Mouse (Mus musculus) ovary, adult 2 months (tissue): ENCODE results near the gene Spata18. TPM values are rescaled to one million over a fixed set of nuclear protein-coding genes. Genes with fewer than 3 reads are reported as not detected.

Source experiments
- polyA plus RNA-seq: library from polyadenylated mRNA; depleted of rRNA; stranded (reverse); fragments of >200 nt; gene quantifications from 2 replicates; pipeline ENCODE4 v1.2.3, GENCODE M21; 2012; rRNA removed

The Spata18 gene
- polyA plus RNA-seq: 13.0 and 13.9 TPM in 2 replicates

GRCm38 (mm10) chr5:73651061-73651854 is at the start of gene Spata18:
Gene Spata18, plus strand, starts transcription at chr5:73651379.

GRCm38 (mm10) chr5:73632291-73632690 is 18.9 kb upstream of the Spata18 start, which contains the start of gene Lrrc66:
Gene Lrrc66, minus strand, starts transcription at chr5:73632526.

GRCm38 (mm10) chr5:73647261-73647900 is 3.8 kb upstream of the Spata18 start, which contains the start of gene Sgcb:
Gene Sgcb, minus strand, starts transcription at chr5:73647790.

Other genes with a start within 250 kb of the Spata18 start
- 5.0 and 6.9 TPM in 2 replicates for gene Cwh43, start 245.3 kb upstream of the Spata18 start, polyA plus RNA-seq
- gene Dcun1d4, start 170.4 kb upstream of the Spata18 start, polyA plus RNA-seq: 3.6 and 5.6 TPM in 2 replicates
- gene Lrrc66, start 18.9 kb upstream of the Spata18 start, polyA plus RNA-seq: 0.10 and 0.15 TPM in 2 replicates
- 8.6 TPM in 2 replicates for gene Sgcb, start 3.6 kb upstream of the Spata18 start, polyA plus RNA-seq